Mouse (Mus musculus): Measurements from ENCODE around the gene Heg1.

Heg1 gene

DNA sequence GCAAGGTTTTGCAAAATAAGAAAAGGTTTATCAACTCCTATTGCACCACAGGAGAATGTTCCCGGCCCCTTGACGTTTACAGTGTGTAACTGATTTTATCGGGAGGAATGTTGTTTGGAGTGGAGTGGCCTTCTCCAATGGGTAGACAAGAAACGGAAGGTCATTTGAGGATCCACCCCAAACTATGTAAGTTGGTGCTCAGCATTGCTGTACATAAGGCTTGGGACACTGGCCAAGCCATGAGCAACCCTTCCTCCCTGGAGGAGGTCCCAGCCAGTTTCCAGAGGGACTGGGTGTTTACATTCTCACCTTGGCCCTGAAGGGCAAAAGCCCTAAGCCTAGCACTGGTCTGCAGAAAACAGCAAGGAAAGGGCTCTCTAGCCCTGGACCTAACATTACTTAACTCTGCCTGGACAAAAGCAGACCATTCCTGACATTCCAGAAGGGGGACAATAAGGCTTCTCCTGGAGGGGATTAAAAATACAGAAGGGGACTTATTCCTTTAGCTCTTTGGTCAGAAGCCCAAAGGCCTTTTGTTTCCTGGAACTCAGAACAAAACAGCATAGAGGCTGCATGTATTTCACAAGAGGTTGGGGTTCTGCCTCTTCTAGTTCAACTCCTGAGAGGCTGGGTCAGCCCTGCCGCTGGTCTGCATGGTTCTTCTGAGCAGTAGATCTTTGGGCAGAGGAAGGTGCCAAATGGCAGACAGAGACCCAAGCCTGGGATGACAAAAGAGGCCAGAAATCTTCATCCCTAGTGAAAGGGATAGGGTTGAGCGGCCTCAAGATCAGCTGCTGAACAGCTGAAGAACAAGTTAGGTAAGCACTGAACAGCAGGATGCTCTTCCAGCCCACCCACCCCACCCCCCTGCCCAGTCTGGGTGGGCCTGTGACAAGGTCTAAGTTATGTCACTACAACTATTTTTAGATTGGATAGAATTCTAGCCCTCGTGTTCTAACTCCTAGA, 7.5 kb upstream of the Heg1 start:
- no peak for DNase-seq (ENCODE audit: low read depth, low spot score)

DNA sequence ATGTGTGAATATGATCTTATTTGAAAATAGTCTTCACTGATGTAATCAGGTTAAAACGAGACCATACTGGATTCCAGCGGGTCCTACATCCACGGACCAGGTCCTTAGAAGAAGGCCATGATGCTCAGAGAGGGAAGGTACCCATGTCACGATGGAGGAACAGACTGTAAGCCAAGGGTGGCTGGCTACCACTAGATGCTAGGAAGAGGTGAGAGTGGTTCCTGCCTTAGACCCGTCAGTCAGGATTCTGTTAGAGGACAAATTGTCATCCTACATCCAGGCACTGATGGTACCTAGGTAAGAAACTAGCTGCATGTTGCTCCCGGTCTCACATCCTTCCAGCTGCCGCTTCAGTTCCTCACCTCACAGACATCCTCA, 6.9 kb upstream of the Heg1 start:
- no peak for DNase-seq (ENCODE audit: low read depth, low spot score)

GRCm38 (mm10) chr16:33677901-33678300, 6.3 kb upstream of the Heg1 start:
- DNase-seq (ENCODE audit: low read depth, low spot score), result peak; percentile 55

GRCm38 (mm10) chr16:33680271-33680670, 3.9 kb upstream of the Heg1 start:
- no peak for DNase-seq (ENCODE audit: low read depth, low spot score)

DNA sequence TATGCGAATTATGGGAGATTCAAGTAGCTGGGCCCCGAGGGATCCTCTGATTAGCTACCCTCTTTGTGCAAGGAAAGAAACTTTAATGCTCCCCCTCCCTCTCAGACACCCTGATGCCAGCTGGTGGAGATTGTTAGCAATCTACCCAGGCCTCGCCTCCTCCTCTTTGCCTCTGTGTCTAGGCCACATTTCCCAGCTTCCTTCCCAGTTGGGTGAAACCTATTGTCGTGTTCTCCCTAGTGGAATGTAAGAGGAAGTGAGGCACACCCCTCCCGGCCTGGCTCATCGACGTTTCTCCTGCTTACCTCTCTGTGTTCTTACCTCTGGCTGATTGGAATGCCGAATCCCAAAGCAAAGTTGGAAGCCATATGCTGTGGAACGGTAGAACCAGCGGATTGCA, 3.4 kb upstream of the Heg1 start:
- DNase-seq (ENCODE audit: low read depth, low spot score), result peak; percentile 80

- DNase-seq (ENCODE audit: low read depth, low spot score), result no peak
Measured at GRCm38 (mm10) chr16:33681661-33682060, 2.5 kb upstream of the Heg1 start.

- no peak for DNase-seq (ENCODE audit: low read depth, low spot score)
Measured at GRCm38 (mm10) chr16:33682651-33683050, 1.5 kb upstream of the Heg1 start.

DNA sequence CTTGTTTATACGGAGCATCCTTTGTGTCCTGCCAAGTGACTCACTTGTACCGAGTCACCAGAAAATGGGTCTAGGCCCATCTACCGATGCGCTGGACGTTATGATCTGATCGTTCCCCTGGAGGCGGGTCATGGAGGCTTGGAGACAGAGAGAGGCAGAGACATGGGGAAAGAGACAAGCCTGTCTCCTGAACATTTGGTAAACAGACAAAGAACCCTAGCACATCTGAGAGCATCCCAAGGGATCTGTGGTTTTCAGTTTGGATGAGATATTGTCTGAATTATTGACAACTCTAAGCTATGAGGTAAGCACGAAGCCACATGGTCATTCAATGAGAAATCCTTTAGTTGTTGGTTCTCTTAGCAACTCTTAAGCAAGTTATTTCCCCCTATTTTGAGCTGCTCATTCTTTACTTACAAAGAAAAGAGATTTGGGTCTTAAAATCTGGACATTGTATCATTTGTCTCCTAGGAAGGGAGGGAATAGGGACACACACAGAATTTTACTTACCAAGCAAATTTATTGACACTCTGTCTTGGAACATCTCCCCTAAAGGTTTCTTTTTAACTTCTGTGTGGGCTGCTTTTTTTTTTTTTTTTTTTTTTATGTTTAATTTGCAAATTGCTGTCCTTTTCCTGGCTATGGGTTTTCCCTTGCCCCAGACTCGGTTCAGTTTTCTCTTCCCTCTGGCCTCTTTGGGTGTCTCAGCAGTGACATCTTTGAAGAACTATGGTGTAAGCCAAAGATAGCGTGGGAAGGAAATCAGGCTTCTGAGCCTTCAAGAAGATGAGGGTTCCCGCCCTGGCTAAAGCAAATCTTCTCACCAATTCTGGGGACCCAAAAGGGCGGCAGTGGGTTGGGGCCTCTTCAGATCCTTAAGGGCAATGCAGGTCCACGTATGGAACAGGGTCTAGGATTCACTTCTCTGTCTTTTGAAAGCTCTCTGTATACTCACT, 686 bp upstream of the Heg1 start:
- DNase-seq (ENCODE audit: low read depth, low spot score), result no peak

GRCm38 (mm10) chr16:33684703-33685701, 832 bp downstream of the Heg1 start:
- DNase-seq (ENCODE audit: low read depth, low spot score), result no peak

DNA sequence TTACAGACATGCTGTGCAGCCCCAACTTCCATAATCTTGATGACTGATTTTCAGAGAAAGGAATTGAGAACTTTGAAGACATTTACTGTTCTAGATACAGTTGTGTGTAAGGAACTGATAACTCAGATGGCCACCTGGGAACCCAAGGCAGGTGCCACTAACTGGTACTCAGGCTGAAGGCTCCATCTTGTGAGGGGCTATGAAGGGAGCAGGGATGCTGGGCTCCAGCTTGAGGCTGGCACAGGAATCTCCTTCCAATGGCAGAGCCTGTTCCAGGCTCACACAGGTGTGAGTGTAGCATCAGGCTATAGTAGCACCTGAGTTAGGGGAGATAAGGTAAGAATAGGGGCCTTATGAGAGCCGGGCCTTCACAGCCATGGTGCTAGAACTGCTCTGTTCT, 1.9 kb downstream of the Heg1 start:
- no peak for DNase-seq (ENCODE audit: low read depth, low spot score)

DNA sequence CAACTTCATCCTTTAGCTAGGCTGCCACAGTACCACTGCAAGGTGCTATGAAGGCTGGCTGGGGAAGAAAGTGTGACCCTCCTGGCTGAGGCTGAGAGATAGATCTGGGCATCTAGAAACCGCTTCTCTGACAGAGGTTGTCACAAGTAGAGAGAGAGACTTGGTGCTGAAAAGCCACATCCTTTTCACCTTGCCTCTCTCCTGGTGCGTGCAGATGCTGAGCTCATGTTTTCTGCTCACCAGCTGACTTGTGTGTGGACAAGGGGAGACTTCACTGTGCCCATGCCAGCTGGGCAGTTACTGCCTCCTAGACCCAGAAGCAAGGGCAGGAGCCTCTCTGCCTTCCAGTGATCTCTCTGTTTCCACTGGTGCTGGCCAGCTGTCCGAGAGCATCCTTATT, 3.6 kb downstream of the Heg1 start:
- DNase-seq (ENCODE audit: low read depth, low spot score), result no peak

GRCm38 (mm10) chr16:33690975-33691747, 7.0 kb downstream of the Heg1 start:
- DNase-seq (ENCODE audit: low read depth, low spot score), result no peak

- no peak for DNase-seq (ENCODE audit: low read depth, low spot score)
Measured at GRCm38 (mm10) chr16:33693553-33693952, 9.4 kb downstream of the Heg1 start.

DNA sequence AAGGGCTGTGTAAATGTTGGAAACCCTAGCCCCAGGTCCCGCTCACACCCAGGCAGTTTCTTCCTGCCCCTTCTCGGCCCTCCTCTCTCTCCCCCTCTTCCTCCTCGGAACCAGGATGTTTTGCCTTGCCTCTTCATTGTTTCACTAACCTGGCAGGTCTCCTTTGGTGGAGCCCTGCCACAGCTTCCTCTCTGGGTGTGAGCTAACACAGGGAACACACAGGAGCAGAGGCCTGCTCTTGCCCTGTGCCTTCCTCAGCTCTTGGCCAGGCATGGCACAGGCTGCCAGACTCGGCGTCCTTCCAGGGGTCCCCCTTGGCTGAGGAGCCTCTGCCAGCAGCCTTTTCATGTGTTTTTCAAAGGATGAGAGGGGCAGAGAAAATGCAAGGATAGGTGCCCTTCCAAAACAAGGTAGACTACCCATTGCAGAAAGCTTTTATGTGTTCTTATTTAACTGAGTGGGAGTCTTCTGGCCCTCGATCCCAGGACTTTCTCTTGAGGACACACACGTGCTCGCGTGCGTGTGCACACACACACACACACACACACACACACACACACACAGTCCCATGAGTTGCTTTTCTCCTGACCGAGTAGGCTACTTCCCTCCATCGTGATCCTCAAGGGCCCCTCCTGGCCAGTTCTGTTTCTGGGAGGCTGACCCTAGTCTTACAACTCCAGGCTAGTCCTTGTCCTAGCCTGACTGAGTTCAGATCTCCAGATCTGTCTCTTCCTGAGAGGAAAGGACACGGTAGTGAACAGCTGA, 12.8 kb downstream of the Heg1 start:
- no peak for DNase-seq (ENCODE audit: low read depth, low spot score)

DNA sequence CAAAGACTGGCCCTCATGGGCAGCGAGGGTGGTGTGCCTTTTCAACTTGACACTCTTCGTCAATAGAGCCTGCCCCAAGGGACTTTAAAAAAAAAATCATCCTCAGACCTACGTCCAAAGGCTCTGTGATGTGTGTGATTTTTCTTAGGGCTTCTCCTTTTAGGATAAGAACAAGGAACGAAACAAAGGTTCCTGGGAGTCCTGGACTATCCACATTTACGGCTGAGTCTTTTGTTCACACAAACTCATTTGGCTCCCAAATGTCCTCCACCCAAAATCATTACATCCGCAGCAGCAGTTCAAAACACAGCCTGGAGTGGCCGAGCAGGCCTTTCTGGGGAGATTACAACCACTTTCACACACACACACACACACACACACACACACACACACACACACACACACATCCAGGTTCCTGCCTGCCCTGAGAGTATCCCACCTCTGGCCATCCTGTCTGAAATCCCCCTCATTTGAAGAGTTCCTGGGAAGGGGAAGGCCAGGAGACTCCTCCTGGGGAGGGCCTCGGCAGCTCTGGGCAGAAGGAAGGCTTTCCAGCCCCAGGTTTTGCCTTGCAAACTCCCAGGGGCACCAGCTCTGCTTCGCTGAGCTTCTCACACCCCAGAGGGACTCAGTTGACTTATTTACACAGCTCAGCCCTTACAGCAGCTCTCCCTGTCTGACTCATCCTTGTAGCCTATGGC, 13.6 kb downstream of the Heg1 start:
- DNase-seq (ENCODE audit: low read depth, low spot score), result no peak

- no peak for DNase-seq (ENCODE audit: low read depth, low spot score)
Measured at GRCm38 (mm10) chr16:33698277-33698790, 14.2 kb downstream of the Heg1 start.

DNA sequence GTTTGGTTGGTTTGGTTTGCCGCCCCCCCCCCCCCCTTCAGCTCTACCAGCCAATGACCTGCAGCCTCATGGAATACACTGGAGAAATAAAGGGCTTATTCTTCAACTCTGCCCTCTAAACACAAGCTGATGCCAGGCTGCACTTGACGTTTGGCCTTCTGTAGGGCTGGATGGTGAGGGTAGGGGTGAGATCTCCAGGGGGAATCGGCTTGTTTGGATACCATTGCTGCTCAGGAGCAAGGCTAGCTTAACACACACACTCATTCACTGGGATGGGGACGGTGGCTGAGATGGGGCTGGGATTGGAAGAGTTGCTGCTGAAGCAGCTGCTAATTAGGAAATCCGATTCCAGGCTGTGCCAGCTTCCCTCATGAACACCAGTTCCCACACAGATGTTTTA, 16.4 kb downstream of the Heg1 start:
- no peak for DNase-seq (ENCODE audit: low read depth, low spot score)

- no peak for DNase-seq (ENCODE audit: low read depth, low spot score)
Measured at GRCm38 (mm10) chr16:33701872-33702271, 17.7 kb downstream of the Heg1 start.

- no peak for DNase-seq (ENCODE audit: low read depth, low spot score)
Measured at GRCm38 (mm10) chr16:33704289-33704688, 20.1 kb downstream of the Heg1 start.
